Mouse (Mus musculus): ENCODE data around the gene Sec24a. TPM values are rescaled to one million over a fixed set of nuclear protein-coding genes. Genes with fewer than 3 reads are reported as not detected.
"Not testable (repeated sequence)": the region's sequence is repeated elsewhere in the genome, so short reads cannot be mapped to it uniquely, and the experiment has no call there.

The Sec24a gene
- polyA plus RNA-seq, 1 experiment from 2014 or later = 16.4 TPM

DNA sequence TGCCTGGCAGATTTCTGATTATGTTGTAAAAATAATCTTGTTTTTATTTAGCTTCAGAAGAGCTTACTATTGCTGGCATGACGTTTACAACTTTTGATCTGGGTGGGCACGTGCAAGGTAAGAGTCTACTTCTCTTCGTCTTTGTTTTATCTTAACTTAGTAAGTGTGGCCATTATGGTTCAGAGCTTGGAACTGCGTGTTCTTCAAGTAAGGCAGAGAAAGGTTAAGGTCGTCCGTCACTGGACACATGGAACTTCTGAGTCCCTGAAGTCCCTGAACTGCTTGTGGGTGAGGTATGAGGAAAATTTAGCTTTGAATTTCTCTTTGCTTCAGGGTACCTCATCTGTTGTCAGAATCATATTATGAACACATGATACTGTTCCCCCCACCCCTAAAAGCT, 19.3 kb upstream of the Sec24a start:
- 91% methylated on average over 6 of the region's 6 CpGs for WGBS
- ATAC-seq (ENCODE audit: low FRiP score) = no peak
- H3K9me3 ChIP-seq (replicated peaks) = no peaks in the 10 kb centered on the region
- no peak overlapping the region for H3K27ac ChIP-seq
- no peak overlapping the region for H3K9ac ChIP-seq
- no peaks in the 10 kb centered on the region for H3K27me3 ChIP-seq
- no peaks in the 10 kb centered on the region for H3K4me1 ChIP-seq
- H3K36me3 ChIP-seq = peaks cover 58% of the 10 kb centered on the region
- H3K4me2 ChIP-seq (replicated peaks) = no peak overlapping the region
- no peak overlapping the region for H3K4me3 ChIP-seq

DNA sequence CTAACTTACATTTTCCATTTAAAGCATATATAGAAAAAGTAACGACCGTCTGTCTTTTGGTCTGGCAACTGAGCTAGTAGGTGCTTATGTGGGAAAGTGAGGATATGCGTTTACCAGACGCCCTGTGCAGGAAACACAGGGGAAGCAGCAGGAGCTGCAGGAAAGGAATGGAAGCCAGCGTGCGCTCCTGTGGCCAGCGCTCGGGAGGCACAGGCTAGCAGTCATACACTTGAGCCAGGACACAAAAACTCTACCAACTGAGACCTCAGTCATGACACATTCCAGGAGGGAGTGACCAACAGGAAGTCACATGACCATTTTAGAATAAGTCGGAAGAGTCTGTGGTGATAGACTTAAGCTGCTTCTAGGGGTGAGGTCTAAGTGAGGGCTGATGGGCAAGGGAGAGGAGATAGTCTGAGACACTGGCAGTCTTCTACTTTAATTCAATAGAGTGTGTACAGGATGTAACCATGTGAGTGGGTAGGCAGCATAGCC, 17.4 kb upstream of the Sec24a start:
- no peak for ATAC-seq (ENCODE audit: low FRiP score)
- H3K9me3 ChIP-seq (replicated peaks) = no peaks in the 10 kb centered on the region
- no peak overlapping the region for H3K9ac ChIP-seq
- H3K4me2 ChIP-seq (replicated peaks) = no peak overlapping the region
- no peaks in the 10 kb centered on the region for H3K4me1 ChIP-seq
- no peak overlapping the region for H3K4me3 ChIP-seq
- 91% methylated on average over 9 of the region's 9 CpGs for WGBS
- H3K27ac ChIP-seq = no peak overlapping the region
- H3K36me3 ChIP-seq = peaks cover 46% of the 10 kb centered on the region
- H3K27me3 ChIP-seq = no peaks in the 10 kb centered on the region

DNA sequence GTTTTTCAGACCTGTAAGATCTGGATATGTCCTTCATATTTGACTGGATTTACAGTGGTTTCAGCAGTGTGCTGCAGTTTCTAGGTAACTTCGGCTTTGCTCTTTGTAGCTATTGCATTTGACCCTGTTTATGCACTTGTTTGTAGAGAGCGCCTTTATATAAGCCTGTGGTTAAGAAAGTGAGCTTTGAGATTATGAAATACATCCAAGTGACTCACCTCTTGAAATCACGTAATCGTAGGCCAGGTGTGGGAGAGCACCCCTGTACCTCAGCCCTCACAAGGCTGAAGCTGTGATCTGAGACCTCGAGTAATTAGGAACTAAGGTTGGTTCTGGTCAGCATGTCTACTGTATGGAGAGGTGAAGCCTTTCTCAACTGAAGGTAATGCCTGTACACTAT, 14.0 kb upstream of the Sec24a start:
- Histone ChIP-seq H3K9ac (no peak overlapping the region), H3K4me1 (no peaks in the 10 kb centered on the region), H3K4me2 (replicated peaks) (no peak overlapping the region), H3K27me3 (no peaks in the 10 kb centered on the region), H3K4me3 (no peak overlapping the region), H3K9me3 (replicated peaks) (no peaks in the 10 kb centered on the region), H3K36me3 (peaks cover 28% of the 10 kb centered on the region), H3K27ac (no peak overlapping the region)
- WGBS = 93% methylated on average over 5 of the region's 5 CpGs
- no peak for ATAC-seq (ENCODE audit: low FRiP score)

DNA sequence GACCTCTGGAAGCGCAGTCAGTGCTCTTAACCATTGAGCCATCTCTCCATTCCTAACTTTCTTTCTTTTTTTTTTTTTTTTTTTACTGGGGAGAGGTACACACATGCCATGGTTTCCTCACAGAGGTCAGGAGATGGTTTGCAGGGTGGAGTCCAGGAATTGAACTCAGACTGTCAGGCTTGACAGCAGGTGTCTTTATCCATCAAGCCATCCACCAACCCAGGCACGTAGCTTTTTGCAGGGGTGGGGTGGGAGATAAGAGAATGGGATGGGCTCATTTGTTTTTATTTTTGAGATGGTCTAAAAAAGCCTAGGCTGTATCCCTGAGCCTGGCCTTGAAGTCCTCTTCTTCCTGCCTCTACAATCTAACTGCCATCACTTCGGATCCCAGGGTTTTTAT, 12.1 kb upstream of the Sec24a start:
- no peak overlapping the region for H3K4me3 ChIP-seq
- H3K36me3 ChIP-seq = peaks cover 10% of the 10 kb centered on the region
- no peaks in the 10 kb centered on the region for H3K27me3 ChIP-seq
- H3K9me3 ChIP-seq (replicated peaks) = no peaks in the 10 kb centered on the region
- H3K4me2 ChIP-seq (replicated peaks) = no peak overlapping the region
- ATAC-seq (ENCODE audit: low FRiP score) = no peak
- H3K27ac ChIP-seq = no peak overlapping the region
- no peak overlapping the region for H3K9ac ChIP-seq
- 90% methylated on average over 3 of the region's 3 CpGs for whole genome bisulfite sequencing
- H3K4me1 ChIP-seq = no peaks in the 10 kb centered on the region

GRCm38 (mm10) chr11:51768296-51768695, 4.9 kb upstream of the Sec24a start:
- no peak for ATAC-seq (ENCODE audit: low FRiP score)
- Histone ChIP-seq H3K27ac (no peak overlapping the region), H3K4me2 (replicated peaks) (no peak overlapping the region), H3K4me3 (no peak overlapping the region), H3K27me3 (no peaks in the 10 kb centered on the region), H3K4me1 (peaks cover 10% of the 10 kb centered on the region), H3K9ac (no peak overlapping the region), H3K9me3 (replicated peaks) (no peaks in the 10 kb centered on the region), H3K36me3 (no peaks in the 10 kb centered on the region)
- WGBS = 77% methylated on average over 5 of the region's 5 CpGs

- no peak overlapping the region for H3K27ac ChIP-seq
- WGBS = 88% methylated on average over 8 of the region's 8 CpGs
- H3K36me3 ChIP-seq = no peaks in the 10 kb centered on the region
- no peaks in the 10 kb centered on the region; the same call in 1 of the 2 replicates for H3K27me3 ChIP-seq
- ATAC-seq (ENCODE audit: low FRiP score) = no peak
- no peaks in the 10 kb centered on the region for H3K9me3 ChIP-seq (replicated peaks)
- no peak overlapping the region for H3K9ac ChIP-seq
- no peak overlapping the region for H3K4me2 ChIP-seq (replicated peaks)
- peaks cover 12% of the 10 kb centered on the region for H3K4me1 ChIP-seq
- no peak overlapping the region for H3K4me3 ChIP-seq
Observed at GRCm38 (mm10) chr11:51767579-51768220, 4.3 kb upstream of the Sec24a start.

DNA sequence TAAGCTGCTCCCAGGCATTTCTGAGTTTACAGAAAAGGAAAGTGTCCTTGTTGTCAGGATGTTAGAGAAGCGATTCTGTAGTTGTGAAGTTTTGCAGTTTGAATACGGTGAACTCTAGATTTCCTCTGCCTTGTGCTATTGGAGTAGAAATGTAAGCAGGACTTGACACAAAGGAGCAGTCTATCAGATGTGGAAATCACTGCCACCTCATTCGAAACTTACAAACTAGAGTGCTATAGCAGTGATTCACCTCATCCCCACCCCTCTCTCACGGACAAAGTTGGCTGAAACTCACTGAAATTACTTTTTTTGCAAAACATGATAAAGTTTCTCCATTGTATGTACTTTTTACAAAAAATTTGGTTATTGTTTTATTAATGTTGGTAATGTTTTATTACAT, 1.4 kb upstream of the Sec24a start:
- H3K36me3 ChIP-seq = no peaks in the 10 kb centered on the region
- no peaks in the 10 kb centered on the region for H3K9me3 ChIP-seq (replicated peaks)
- H3K4me2 ChIP-seq (replicated peaks) = peak overlapping the region; percentile 94
- peaks cover 12% of the 10 kb centered on the region for H3K4me1 ChIP-seq
- peaks cover 4% of the 10 kb centered on the region for H3K27me3 ChIP-seq
- no peak overlapping the region for H3K27ac ChIP-seq
- no peak for ATAC-seq (ENCODE audit: low FRiP score)
- whole genome bisulfite sequencing = 91% methylated on average over 4 of the region's 4 CpGs
- H3K4me3 ChIP-seq = peak overlapping the region; percentile 88; the same call in 1 of the 2 replicates
- no peak overlapping the region for H3K9ac ChIP-seq

GRCm38 (mm10) chr11:51763955-51764354, 521 bp upstream of the Sec24a start:
- peaks cover 4% of the 10 kb centered on the region for H3K27me3 ChIP-seq
- WGBS = 7% methylated on average over 13 of the region's 13 CpGs
- H3K9me3 ChIP-seq (replicated peaks) = no peaks in the 10 kb centered on the region
- H3K9ac ChIP-seq = peak overlapping the region; percentile 86
- no peak overlapping the region for H3K27ac ChIP-seq
- ATAC-seq (ENCODE audit: low FRiP score) = peak; percentile 50; the same call in 1 of the 2 replicates
- H3K4me3 ChIP-seq = peak overlapping the region; percentile 88
- peaks cover 12% of the 10 kb centered on the region for H3K4me1 ChIP-seq
- H3K4me2 ChIP-seq (replicated peaks) = peak overlapping the region; percentile 94
- no peaks in the 10 kb centered on the region for H3K36me3 ChIP-seq

DNA sequence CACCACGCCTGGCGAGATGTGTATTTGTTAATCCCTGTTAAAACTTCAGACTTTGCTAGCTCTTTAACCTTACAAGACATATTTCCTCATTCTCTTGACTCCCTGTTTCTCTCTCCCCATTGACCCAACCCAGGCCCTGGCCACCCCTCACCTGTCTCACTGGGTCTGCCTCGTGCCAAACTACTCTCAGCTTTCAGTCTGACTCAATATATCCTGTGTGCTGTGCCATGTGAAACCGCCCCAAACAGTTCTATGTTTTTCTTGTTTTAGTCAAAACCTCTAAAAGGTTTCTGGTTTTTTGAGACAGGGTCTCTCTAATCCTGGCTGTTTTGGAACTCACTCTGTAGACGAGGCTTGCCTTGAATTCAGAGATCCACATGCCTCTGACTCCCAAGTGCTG, 2.2 kb downstream of the Sec24a start:
- no peak overlapping the region for H3K4me2 ChIP-seq (replicated peaks)
- H3K9me3 ChIP-seq (replicated peaks) = no peaks in the 10 kb centered on the region
- H3K9ac ChIP-seq = no peak overlapping the region
- no peaks in the 10 kb centered on the region for H3K36me3 ChIP-seq
- H3K27me3 ChIP-seq = peaks cover 4% of the 10 kb centered on the region
- WGBS = 75% methylated on average over 5 of the region's 5 CpGs
- H3K27ac ChIP-seq = no peak overlapping the region
- peaks cover 17% of the 10 kb centered on the region for H3K4me1 ChIP-seq
- no peak for ATAC-seq (ENCODE audit: low FRiP score)
- no peak overlapping the region for H3K4me3 ChIP-seq

GRCm38 (mm10) chr11:51759941-51760657, 3.3 kb downstream of the Sec24a start:
- peaks cover 4% of the 10 kb centered on the region for H3K27me3 ChIP-seq
- H3K4me1 ChIP-seq = peaks cover 23% of the 10 kb centered on the region
- no peak for ATAC-seq (ENCODE audit: low FRiP score)
- WGBS = 87% methylated on average over 6 of the region's 6 CpGs
- no peak overlapping the region for H3K4me3 ChIP-seq
- H3K9ac ChIP-seq = no peak overlapping the region
- H3K36me3 ChIP-seq = no peaks in the 10 kb centered on the region
- H3K9me3 ChIP-seq (replicated peaks) = no peaks in the 10 kb centered on the region
- no peak overlapping the region for H3K27ac ChIP-seq
- H3K4me2 ChIP-seq (replicated peaks) = no peak overlapping the region

DNA sequence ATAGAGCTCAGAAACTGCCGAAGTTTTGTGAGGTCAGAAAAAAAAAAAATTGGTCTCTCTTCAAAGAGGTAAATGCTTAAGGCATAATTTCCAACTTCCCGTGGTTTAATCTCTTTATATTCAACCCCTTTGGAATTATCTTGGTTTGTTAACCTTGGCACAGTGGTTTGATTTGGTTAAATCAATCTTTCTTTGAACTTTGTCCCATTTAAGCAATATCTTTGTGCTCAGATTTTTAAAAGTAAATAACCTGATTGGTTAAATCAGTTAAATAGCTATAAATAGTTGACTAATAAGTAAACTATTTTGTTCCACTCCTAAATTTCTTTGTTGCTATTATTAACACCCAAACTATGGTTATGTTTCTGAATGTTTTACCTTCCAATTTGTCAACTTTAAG, 4.2 kb downstream of the Sec24a start:
- 86% methylated on average over 2 of the region's 2 CpGs for WGBS

DNA sequence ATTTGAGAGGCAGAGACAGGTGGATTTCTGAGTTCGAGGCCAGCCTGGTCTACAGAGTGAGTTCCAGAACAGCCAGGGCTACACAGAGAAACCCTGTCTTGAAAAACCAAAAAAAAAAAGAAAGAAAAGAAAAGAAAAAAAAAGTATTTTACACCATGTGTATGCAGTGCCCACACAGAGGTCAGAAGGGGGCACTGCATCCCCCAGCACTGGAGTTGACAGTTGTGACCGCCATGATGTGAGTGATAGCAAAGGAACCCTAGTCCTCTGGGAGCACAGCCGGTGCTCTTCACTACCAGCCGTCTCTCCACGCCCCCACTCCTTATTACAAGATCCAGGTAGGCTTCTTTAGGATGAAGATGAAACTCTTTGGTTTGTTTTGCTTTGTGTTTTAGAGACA, 5.2 kb downstream of the Sec24a start:
- peaks cover 28% of the 10 kb centered on the region for H3K4me1 ChIP-seq
- H3K9me3 ChIP-seq (replicated peaks); H3K4me3 ChIP-seq; ATAC-seq (ENCODE audit: low FRiP score); H3K36me3 ChIP-seq; H3K4me2 ChIP-seq (replicated peaks); H3K27me3 ChIP-seq; H3K9ac ChIP-seq; H3K27ac ChIP-seq: not testable (repeated sequence)
- WGBS = 90% methylated on average over 5 of the region's 5 CpGs

More for the DNA sequence above, 4.2 kb downstream of the Sec24a start:
- Histone ChIP-seq H3K9me3 (replicated peaks) (no peaks in the 10 kb centered on the region), H3K4me1 (peaks cover 23% of the 10 kb centered on the region), H3K27ac (no peak overlapping the region), H3K9ac (no peak overlapping the region), H3K36me3 (no peaks in the 10 kb centered on the region), H3K4me3 (no peak overlapping the region), H3K27me3 (peaks cover 4% of the 10 kb centered on the region), H3K4me2 (replicated peaks) (no peak overlapping the region)
- ATAC-seq (ENCODE audit: low FRiP score) = no peak

- H3K4me2 ChIP-seq (replicated peaks) = no peak overlapping the region
- H3K27ac ChIP-seq = no peak overlapping the region
- peaks cover 4% of the 10 kb centered on the region for H3K27me3 ChIP-seq
- ATAC-seq (ENCODE audit: low FRiP score) = no peak
- WGBS = 84% methylated on average over 5 of the region's 5 CpGs
- H3K9ac ChIP-seq = no peak overlapping the region
- no peaks in the 10 kb centered on the region for H3K9me3 ChIP-seq (replicated peaks)
- H3K4me3 ChIP-seq = no peak overlapping the region
- H3K36me3 ChIP-seq = no peaks in the 10 kb centered on the region
- peaks cover 26% of the 10 kb centered on the region for H3K4me1 ChIP-seq
Observed at GRCm38 (mm10) chr11:51757625-51758024, 5.8 kb downstream of the Sec24a start.

Data from hindbrain, embryonic 12.5 days (tissue).